Mouse (Mus musculus): ENCODE measurements at regions not wholly inside any gene's neighbourhood (a gene's known extent, or its start where the extent isn't known, plus 50 kb on each side); places are given as distances from the start of the nearest gene placed in this dataset.

GRCm38 (mm10) chr5:99165807-99166360 is 128.7 kb upstream of the Prkg2 start:
- no peak overlapping the region for H3K4me2 ChIP-seq (ENCODE audit: low read depth, low read length)
- no peaks in the 10 kb centered on the region for H3K36me3 ChIP-seq (replicated peaks; ENCODE audit: control insufficient read depth, insufficient read depth, low read length)
- H3K27ac ChIP-seq (ENCODE audit: low read depth) = no peak overlapping the region
- TF ChIP-seq CTCF (IDR thresholded peaks at IDR 0.05; ENCODE audit: low read depth) (no peak), EP300 (IDR thresholded peaks at IDR 0.05; ENCODE audit: low read depth) (no peak)
- no peaks in the 10 kb centered on the region for H3K9me3 ChIP-seq (replicated peaks; ENCODE audit: control insufficient read depth, low read length)
- no peak for ATAC-seq (ENCODE audit: insufficient read depth, low read depth)
- no peak for DNase-seq (ENCODE audit: low spot score)
- no peak overlapping the region for H3K9ac ChIP-seq (replicated peaks; ENCODE audit: low read depth, low read length)
- no peaks in the 10 kb centered on the region for H3K27me3 ChIP-seq (ENCODE audit: control insufficient read depth, insufficient read depth, low read length)
- WGBS = 74% methylated on average over 3 of the region's 3 CpGs
- H3K4me1 ChIP-seq (ENCODE audit: control insufficient read depth, insufficient read depth) = no peaks in the 10 kb centered on the region
- H3K4me3 ChIP-seq (ENCODE audit: low read depth, low read length) = no peak overlapping the region

GRCm38 (mm10) chr5:99157973-99158372 is 120.8 kb upstream of the Prkg2 start:
- ATAC-seq (ENCODE audit: insufficient read depth, low read depth) = no peak

GRCm38 (mm10) chr5:99153269-99153850 is 116.2 kb upstream of the Prkg2 start:
- Histone ChIP-seq H3K9me3 (replicated peaks; ENCODE audit: control insufficient read depth, low read length) (no peaks in the 10 kb centered on the region), H3K36me3 (replicated peaks; ENCODE audit: control insufficient read depth, insufficient read depth, low read length) (no peaks in the 10 kb centered on the region), H3K9ac (replicated peaks; ENCODE audit: low read depth, low read length) (no peak overlapping the region), H3K27ac (ENCODE audit: low read depth) (no peak overlapping the region), H3K4me1 (ENCODE audit: control insufficient read depth, insufficient read depth) (no peaks in the 10 kb centered on the region), H3K4me3 (ENCODE audit: low read depth, low read length) (no peak overlapping the region), H3K27me3 (ENCODE audit: control insufficient read depth, insufficient read depth, low read length) (no peaks in the 10 kb centered on the region), H3K4me2 (ENCODE audit: low read depth, low read length) (no peak overlapping the region)
- TF ChIP-seq EP300 (IDR thresholded peaks at IDR 0.05; ENCODE audit: low read depth) (no peak), CTCF (IDR thresholded peaks at IDR 0.05; ENCODE audit: low read depth) (no peak)
- DNase-seq (ENCODE audit: low spot score) (no peak), ATAC-seq (ENCODE audit: insufficient read depth, low read depth) (no peak)
- WGBS = 56% methylated on average over 2 of the region's 2 CpGs

More at GRCm38 (mm10) chr5:99157973-99158372, 120.8 kb upstream of the Prkg2 start:
- Histone ChIP-seq H3K27me3 (ENCODE audit: control insufficient read depth, insufficient read depth, low read length) (no peaks in the 10 kb centered on the region), H3K36me3 (replicated peaks; ENCODE audit: control insufficient read depth, insufficient read depth, low read length) (no peaks in the 10 kb centered on the region), H3K27ac (ENCODE audit: low read depth) (no peak overlapping the region), H3K4me3 (ENCODE audit: low read depth, low read length) (no peak overlapping the region), H3K4me1 (ENCODE audit: control insufficient read depth, insufficient read depth) (no peaks in the 10 kb centered on the region), H3K9ac (replicated peaks; ENCODE audit: low read depth, low read length) (no peak overlapping the region), H3K9me3 (replicated peaks; ENCODE audit: control insufficient read depth, low read length) (no peaks in the 10 kb centered on the region), H3K4me2 (ENCODE audit: low read depth, low read length) (no peak overlapping the region)
- 12% methylated on average over 1 of the region's 1 CpGs for WGBS
- TF ChIP-seq EP300 (IDR thresholded peaks at IDR 0.05; ENCODE audit: low read depth) (no peak), CTCF (IDR thresholded peaks at IDR 0.05; ENCODE audit: low read depth) (peak; percentile 80)
- DNase-seq (ENCODE audit: low spot score) = peak; percentile 32

GRCm38 (mm10) chr5:99152299-99152698 is 115.1 kb upstream of the Prkg2 start:
- Histone ChIP-seq H3K36me3 (replicated peaks; ENCODE audit: control insufficient read depth, insufficient read depth, low read length) (no peaks in the 10 kb centered on the region), H3K27ac (ENCODE audit: low read depth) (no peak overlapping the region), H3K4me1 (ENCODE audit: control insufficient read depth, insufficient read depth) (no peaks in the 10 kb centered on the region), H3K27me3 (ENCODE audit: control insufficient read depth, insufficient read depth, low read length) (no peaks in the 10 kb centered on the region), H3K4me2 (ENCODE audit: low read depth, low read length) (no peak overlapping the region), H3K9ac (replicated peaks; ENCODE audit: low read depth, low read length) (no peak overlapping the region), H3K4me3 (ENCODE audit: low read depth, low read length) (no peak overlapping the region), H3K9me3 (replicated peaks; ENCODE audit: control insufficient read depth, low read length) (no peaks in the 10 kb centered on the region)
- TF ChIP-seq CTCF (IDR thresholded peaks at IDR 0.05; ENCODE audit: low read depth) = no peak
- no peak for TF ChIP-seq EP300 (IDR thresholded peaks at IDR 0.05; ENCODE audit: low read depth)
- WGBS = 80% methylated on average over 4 of the region's 4 CpGs
- DNase-seq (ENCODE audit: low spot score) (no peak), ATAC-seq (ENCODE audit: insufficient read depth, low read depth) (no peak)

- Histone ChIP-seq H3K9me3 (replicated peaks; ENCODE audit: control insufficient read depth, low read length) (no peaks in the 10 kb centered on the region), H3K36me3 (replicated peaks; ENCODE audit: control insufficient read depth, insufficient read depth, low read length) (no peaks in the 10 kb centered on the region), H3K27me3 (ENCODE audit: control insufficient read depth, insufficient read depth, low read length) (no peaks in the 10 kb centered on the region), H3K27ac (ENCODE audit: low read depth) (no peak overlapping the region), H3K4me2 (ENCODE audit: low read depth, low read length) (no peak overlapping the region), H3K4me3 (ENCODE audit: low read depth, low read length) (no peak overlapping the region), H3K4me1 (ENCODE audit: control insufficient read depth, insufficient read depth) (no peaks in the 10 kb centered on the region), H3K9ac (replicated peaks; ENCODE audit: low read depth, low read length) (no peak overlapping the region)
- DNase-seq (ENCODE audit: low spot score) (no peak), ATAC-seq (ENCODE audit: insufficient read depth, low read depth) (no peak)
- 5% methylated on average over 1 of the region's 1 CpGs for WGBS
- TF ChIP-seq CTCF (IDR thresholded peaks at IDR 0.05; ENCODE audit: low read depth) (no peak), EP300 (IDR thresholded peaks at IDR 0.05; ENCODE audit: low read depth) (no peak)
Observed at GRCm38 (mm10) chr5:99149904-99150303, 112.8 kb upstream of the Prkg2 start.

- no peak overlapping the region for H3K9ac ChIP-seq (replicated peaks; ENCODE audit: low read depth, low read length)
- no peak for ATAC-seq (ENCODE audit: insufficient read depth, low read depth)
Observed at GRCm38 (mm10) chr5:99132670-99133069, 95.5 kb upstream of the Prkg2 start.

More at GRCm38 (mm10) chr5:99132670-99133069, 95.5 kb upstream of the Prkg2 start:
- Histone ChIP-seq H3K4me3 (ENCODE audit: low read depth, low read length) (no peak overlapping the region), H3K27me3 (ENCODE audit: control insufficient read depth, insufficient read depth, low read length) (no peaks in the 10 kb centered on the region), H3K4me2 (ENCODE audit: low read depth, low read length) (no peak overlapping the region), H3K27ac (ENCODE audit: low read depth) (no peak overlapping the region), H3K9me3 (replicated peaks; ENCODE audit: control insufficient read depth, low read length) (no peaks in the 10 kb centered on the region), H3K36me3 (replicated peaks; ENCODE audit: control insufficient read depth, insufficient read depth, low read length) (no peaks in the 10 kb centered on the region), H3K4me1 (ENCODE audit: control insufficient read depth, insufficient read depth) (no peaks in the 10 kb centered on the region)
- TF ChIP-seq EP300 (IDR thresholded peaks at IDR 0.05; ENCODE audit: low read depth) = no peak
- TF ChIP-seq CTCF (IDR thresholded peaks at IDR 0.05; ENCODE audit: low read depth) = no peak
- no peak for DNase-seq (ENCODE audit: low spot score)
- 68% methylated on average over 2 of the region's 2 CpGs for WGBS

Measured in heart, postnatal 0 days (tissue).